Mouse (Mus musculus): ENCODE measurements around the gene Olfr374. TPM values are rescaled to one million over a fixed set of nuclear protein-coding genes. Genes with fewer than 3 reads are reported as not detected.

Gene Olfr374
- 0.06 to 0.22 TPM (median 0.06 TPM) in 3 of 4 replicates, not detected in the other for total RNA-seq (2023; ENCODE audit: inconsistent age)

DNA sequence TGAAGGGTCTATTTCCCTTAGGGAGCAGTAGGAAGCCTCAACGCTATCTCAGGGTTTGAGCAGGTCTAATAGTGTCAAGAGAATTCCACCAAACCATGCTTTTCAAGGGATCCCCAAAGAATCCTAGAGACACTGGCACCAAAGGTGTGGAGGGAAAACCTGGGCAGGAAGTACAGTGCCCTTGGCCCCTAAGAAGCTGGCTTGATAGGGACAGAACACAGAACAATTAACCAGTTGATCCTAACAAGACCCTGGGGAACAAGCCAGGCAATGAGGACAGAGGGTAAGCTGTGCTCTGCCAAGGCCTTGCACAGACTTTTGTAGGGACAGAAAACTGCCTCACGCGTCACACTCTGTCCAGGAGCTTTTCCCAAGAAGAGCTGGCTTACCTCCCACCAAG, at the start of gene Olfr374:
TSS of gene Olfr374 (plus strand) at position 301 of the 400 bp plus-strand sequence.

DNA sequence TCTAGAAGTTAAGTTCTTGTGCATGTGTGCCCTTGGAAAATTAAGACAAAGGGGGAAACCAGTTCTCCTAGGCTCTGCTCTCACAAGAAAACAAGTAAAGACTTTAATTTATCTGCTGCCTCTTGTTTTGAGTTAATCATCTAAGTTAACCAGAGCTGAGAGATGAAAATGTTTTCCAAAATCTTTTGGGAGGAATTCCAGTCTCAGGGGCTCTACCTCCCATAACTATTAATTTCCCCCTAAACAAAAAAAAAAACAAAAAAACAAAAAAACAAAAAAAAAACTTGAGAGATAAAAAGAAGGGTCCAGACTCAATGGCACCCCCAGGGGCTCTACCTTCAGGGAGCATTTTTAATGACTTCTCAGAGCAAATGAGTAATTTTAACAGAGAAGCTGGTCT, 24.0 kb upstream of the Olfr374 start, which contains the start of gene Olfr373:
TSS of gene Olfr373 (plus strand) at position 301 of the 400 bp plus-strand sequence.

DNA sequence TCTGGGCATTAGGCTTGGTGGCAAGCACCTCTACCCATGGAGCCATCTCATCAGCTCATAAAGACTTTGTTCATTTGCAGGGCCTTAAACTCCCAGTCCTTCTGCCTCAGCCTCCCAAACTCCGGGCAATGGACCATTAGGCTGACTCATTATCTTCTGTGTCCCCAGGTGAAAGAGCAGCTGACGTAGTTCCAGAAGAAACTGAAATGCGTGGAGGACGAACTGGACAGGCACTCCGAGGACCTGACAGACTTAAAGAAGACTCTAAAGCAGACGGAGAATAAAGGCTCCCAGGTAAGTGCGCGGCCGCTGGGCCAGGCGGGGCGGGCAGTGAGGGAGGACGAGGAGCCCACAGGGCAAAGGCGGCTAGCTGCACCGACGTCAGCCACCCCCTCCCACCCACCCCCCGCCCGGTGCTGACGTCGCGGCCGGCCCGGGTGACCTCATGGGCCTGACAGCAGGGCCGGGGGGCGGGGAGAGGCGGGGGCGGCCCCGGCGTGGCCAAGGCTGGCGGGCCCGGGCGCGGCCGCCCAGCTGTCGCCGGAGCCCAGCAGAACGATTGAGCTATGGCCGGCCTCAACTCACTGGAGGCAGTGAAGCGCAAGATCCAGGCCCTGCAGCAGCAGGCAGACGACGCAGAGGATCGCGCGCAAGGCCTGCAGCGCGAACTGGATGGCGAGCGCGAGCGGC, 28.1 kb downstream of the Olfr374 start, which contains the start of gene Tpm4:
TSS of gene Tpm4 (plus strand) at position 220 of the 690 bp plus-strand sequence.

GRCm38 (mm10) chr8:72160707-72161697, 54.2 kb downstream of the Olfr374 start, which contains the start of gene Rab8a:
Gene Rab8a (plus strand): TSS chr8:72161200.

Other genes starting within 250 kb of the Olfr374 start
- gene Zfp709, start 225.0 kb upstream of the Olfr374 start, total RNA-seq (2023; ENCODE audit: inconsistent age) = 9.8 to 12.1 TPM (median 11.3 TPM) in 4 replicates
- gene Zfp882, start 198.4 kb upstream of the Olfr374 start, total RNA-seq (2023; ENCODE audit: inconsistent age) = 8.2 to 9.7 TPM (median 8.9 TPM) in 4 replicates
- 9.7 to 12.9 TPM (median 10.6 TPM) in 4 replicates for gene Zfp617, start 198.4 kb upstream of the Olfr374 start, total RNA-seq (2023; ENCODE audit: inconsistent age)
- gene Zfp961, start 156.0 kb upstream of the Olfr374 start, total RNA-seq (2023; ENCODE audit: inconsistent age) = 24.0 to 33.2 TPM (median 24.9 TPM) in 4 replicates
- gene Cyp4f18, start 97.4 kb upstream of the Olfr374 start, total RNA-seq (2023; ENCODE audit: inconsistent age) = 186 to 230 TPM (median 196 TPM) in 4 replicates
- not detected in 4 replicates for gene Olfr372, start 65.8 kb upstream of the Olfr374 start, total RNA-seq (2023; ENCODE audit: inconsistent age)
- gene Olfr373, start 23.9 kb upstream of the Olfr374 start, total RNA-seq (2023; ENCODE audit: inconsistent age) = 0.21 TPM in 1 of 4 replicates, not detected in the others
- gene Tpm4, start 27.9 kb downstream of the Olfr374 start, total RNA-seq (2023; ENCODE audit: inconsistent age) = 246 to 263 TPM (median 261 TPM) in 4 replicates
- gene Rab8a, start 54.2 kb downstream of the Olfr374 start, total RNA-seq (2023; ENCODE audit: inconsistent age) = 110 to 144 TPM (median 142 TPM) in 4 replicates
- 28.4 to 38.7 TPM (median 32.9 TPM) in 4 replicates for gene Hsh2d, start 82.6 kb downstream of the Olfr374 start, total RNA-seq (2023; ENCODE audit: inconsistent age)
- gene Cib3, start 105.8 kb downstream of the Olfr374 start, total RNA-seq (2023; ENCODE audit: inconsistent age) = 1.00 to 1.0 TPM in 2 of 4 replicates, not detected in the others
- gene Gm11034, start 106.6 kb downstream of the Olfr374 start, total RNA-seq (2023; ENCODE audit: inconsistent age) = not detected in 4 replicates
- gene Fam32a, start 112.7 kb downstream of the Olfr374 start, total RNA-seq (2023; ENCODE audit: inconsistent age) = 80.2 to 90.2 TPM (median 89.1 TPM) in 4 replicates
- 185 to 223 TPM (median 213 TPM) in 4 replicates for gene Ap1m1, start 133.0 kb downstream of the Olfr374 start, total RNA-seq (2023; ENCODE audit: inconsistent age)
- 19.0 to 25.5 TPM (median 21.6 TPM) in 4 replicates for gene Gm10282, start 198.2 kb downstream of the Olfr374 start, total RNA-seq (2023; ENCODE audit: inconsistent age)
- 3,310 to 3,828 TPM (median 3,617 TPM) in 4 replicates for gene Klf2, start 212.0 kb downstream of the Olfr374 start, total RNA-seq (2023; ENCODE audit: inconsistent age)

All from B cell, adult (primary cell).